Mouse (Mus musculus) brain, embryonic 14.5 days (tissue): ENCODE results near the gene Nek8.

Experiments used
- CTCF ChIP-seq: fragments of 200-500 bp; IDR thresholded peaks from 2 replicates; pipeline ENCODE4 v1.5.1; 2012; ENCODE audit warnings: inconsistent platforms, mild to moderate bottlenecking, moderate library complexity, borderline replicate concordance; ENCODE audit not compliant: insufficient read depth, insufficient read length; ENCODE audit errors: extremely low read depth
- POLR2A ChIP-seq: fragments of 200-500 bp; IDR thresholded peaks from 2 replicates; pipeline ENCODE4 v1.6.1; 2012; ENCODE audit warnings: mild to moderate bottlenecking, inconsistent platforms, borderline replicate concordance; ENCODE audit not compliant: poor library complexity, insufficient read depth, insufficient read length, severe bottlenecking; ENCODE audit errors: extremely low read depth

DNA sequence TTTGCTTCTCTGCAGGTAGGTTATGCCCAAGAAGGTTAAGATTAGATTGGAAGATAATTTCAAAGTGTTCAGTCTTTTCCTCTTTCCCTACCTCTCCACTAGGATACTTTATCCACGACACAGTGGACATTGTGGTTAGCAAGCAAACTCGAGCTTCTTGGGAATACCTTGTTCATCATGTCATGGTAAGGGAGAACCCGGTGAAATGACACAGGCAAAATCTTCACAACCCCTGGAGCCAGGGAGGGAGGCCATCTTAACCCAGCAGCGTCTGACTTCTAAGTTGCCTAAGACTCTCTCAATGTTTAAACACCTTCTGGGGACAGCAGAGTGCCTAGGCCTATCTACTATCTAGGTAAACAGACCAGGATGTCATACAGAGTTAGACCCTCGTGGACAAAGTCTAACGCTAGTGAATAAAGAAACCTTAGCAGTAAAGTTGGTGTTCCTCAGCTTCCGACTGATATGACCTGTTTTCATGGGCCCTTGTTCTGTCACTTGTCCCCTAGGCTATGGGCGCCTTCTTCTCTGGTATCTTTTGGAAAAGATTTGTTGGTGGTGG is 3.0 kb upstream of the Nek8 start:
- TF ChIP-seq CTCF (no peak), POLR2A (no peak)
